Mouse (Mus musculus): Measurements from ENCODE around the gene Arid1b. TPM values are rescaled to one million over a fixed set of nuclear protein-coding genes. Genes with fewer than 3 reads are reported as not detected.

The Arid1b gene
- polyA plus RNA-seq, 1 experiment from 2014 or later, result 12.2 TPM

GRCm38 (mm10) chr17:5138641-5139205 lies 144.6 kb downstream of the Arid1b start:
- 35% methylated on average over 8 of the region's 8 CpGs for WGBS
- H3K27me3 ChIP-seq (ENCODE audit: control insufficient read depth, insufficient read depth, low read length), result no peaks in the 10 kb centered on the region
- H3K4me3 ChIP-seq (ENCODE audit: low read depth, low read length), result no peak overlapping the region
- no peak overlapping the region for H3K27ac ChIP-seq (ENCODE audit: low read depth, low read length)
- ATAC-seq (ENCODE audit: low FRiP score) (peak; percentile 75), DNase-seq (ENCODE audit: low spot score, missing footprints) (peak; percentile 91)
- no peak overlapping the region for H3K9ac ChIP-seq (ENCODE audit: low read length)
- H3K36me3 ChIP-seq (ENCODE audit: control insufficient read depth, insufficient read depth, low read length), result no peaks in the 10 kb centered on the region
- no peaks in the 10 kb centered on the region for H3K9me3 ChIP-seq (ENCODE audit: control insufficient read depth, low read length)
- H3K4me2 ChIP-seq, result no peak overlapping the region
- H3K4me1 ChIP-seq (ENCODE audit: control insufficient read depth, insufficient read depth, low read length), result peaks cover 25% of the 10 kb centered on the region

GRCm38 (mm10) chr17:5139553-5139952 lies 145.4 kb downstream of the Arid1b start:
- Histone ChIP-seq H3K27me3 (ENCODE audit: control insufficient read depth, insufficient read depth, low read length) (no peaks in the 10 kb centered on the region), H3K4me3 (ENCODE audit: low read depth, low read length) (no peak overlapping the region), H3K4me1 (ENCODE audit: control insufficient read depth, insufficient read depth, low read length) (peaks cover 25% of the 10 kb centered on the region), H3K9me3 (ENCODE audit: control insufficient read depth, low read length) (no peaks in the 10 kb centered on the region), H3K9ac (ENCODE audit: low read length) (no peak overlapping the region), H3K36me3 (ENCODE audit: control insufficient read depth, insufficient read depth, low read length) (no peaks in the 10 kb centered on the region), H3K4me2 (no peak overlapping the region), H3K27ac (ENCODE audit: low read depth, low read length) (no peak overlapping the region)
- WGBS, result 77% methylated on average over 8 of the region's 8 CpGs
- DNase-seq (ENCODE audit: low spot score, missing footprints), result no peak
- no peak for ATAC-seq (ENCODE audit: low FRiP score)

GRCm38 (mm10) chr17:5143735-5144439 lies 149.8 kb downstream of the Arid1b start:
- H3K9me3 ChIP-seq (ENCODE audit: control insufficient read depth, low read length), result no peaks in the 10 kb centered on the region
- H3K36me3 ChIP-seq (ENCODE audit: control insufficient read depth, insufficient read depth, low read length), result no peaks in the 10 kb centered on the region
- no peak for ATAC-seq (ENCODE audit: low FRiP score)
- peaks cover 9% of the 10 kb centered on the region for H3K4me1 ChIP-seq (ENCODE audit: control insufficient read depth, insufficient read depth, low read length)
- no peak overlapping the region for H3K27ac ChIP-seq (ENCODE audit: low read depth, low read length)
- no peak overlapping the region for H3K4me3 ChIP-seq (ENCODE audit: low read depth, low read length)
- H3K9ac ChIP-seq (ENCODE audit: low read length), result no peak overlapping the region
- 88% methylated on average over 6 of the region's 6 CpGs for WGBS
- DNase-seq (ENCODE audit: low spot score, missing footprints), result no peak
- H3K4me2 ChIP-seq, result no peak overlapping the region
- H3K27me3 ChIP-seq (ENCODE audit: control insufficient read depth, insufficient read depth, low read length), result no peaks in the 10 kb centered on the region

- H3K4me2 ChIP-seq, result no peak overlapping the region
- H3K9ac ChIP-seq (ENCODE audit: low read length), result no peak overlapping the region
- no peaks in the 10 kb centered on the region for H3K27me3 ChIP-seq (ENCODE audit: control insufficient read depth, insufficient read depth, low read length)
- no peak overlapping the region for H3K4me3 ChIP-seq (ENCODE audit: low read depth, low read length)
- ATAC-seq (ENCODE audit: low FRiP score) (no peak), DNase-seq (ENCODE audit: low spot score, missing footprints) (no peak)
- H3K36me3 ChIP-seq (ENCODE audit: control insufficient read depth, insufficient read depth, low read length), result no peaks in the 10 kb centered on the region
- peaks cover 2% of the 10 kb centered on the region; the same call in 1 of the 2 replicates for H3K4me1 ChIP-seq (ENCODE audit: control insufficient read depth, insufficient read depth, low read length)
- 78% methylated on average over 7 of the region's 7 CpGs for WGBS
- no peaks in the 10 kb centered on the region for H3K9me3 ChIP-seq (ENCODE audit: control insufficient read depth, low read length)
- H3K27ac ChIP-seq (ENCODE audit: low read depth, low read length), result no peak overlapping the region
Measured at GRCm38 (mm10) chr17:5150660-5151063, 156.5 kb downstream of the Arid1b start.

GRCm38 (mm10) chr17:5151852-5152251 lies 157.7 kb downstream of the Arid1b start:
- 77% methylated on average over 11 of the region's 11 CpGs for WGBS
- H3K27me3 ChIP-seq (ENCODE audit: control insufficient read depth, insufficient read depth, low read length), result no peaks in the 10 kb centered on the region
- peaks cover 2% of the 10 kb centered on the region; the same call in 1 of the 2 replicates for H3K4me1 ChIP-seq (ENCODE audit: control insufficient read depth, insufficient read depth, low read length)
- H3K27ac ChIP-seq (ENCODE audit: low read depth, low read length), result no peak overlapping the region
- no peak overlapping the region for H3K9ac ChIP-seq (ENCODE audit: low read length)
- no peak overlapping the region for H3K4me2 ChIP-seq
- ATAC-seq (ENCODE audit: low FRiP score), result peak; percentile 24; the same call in 1 of the 2 replicates
- H3K9me3 ChIP-seq (ENCODE audit: control insufficient read depth, low read length), result no peaks in the 10 kb centered on the region
- DNase-seq (ENCODE audit: low spot score, missing footprints), result no peak
- H3K36me3 ChIP-seq (ENCODE audit: control insufficient read depth, insufficient read depth, low read length), result no peaks in the 10 kb centered on the region
- no peak overlapping the region for H3K4me3 ChIP-seq (ENCODE audit: low read depth, low read length)

GRCm38 (mm10) chr17:5153461-5153860 lies 159.3 kb downstream of the Arid1b start:
- no peaks in the 10 kb centered on the region for H3K36me3 ChIP-seq (ENCODE audit: control insufficient read depth, insufficient read depth, low read length)
- no peaks in the 10 kb centered on the region for H3K27me3 ChIP-seq (ENCODE audit: control insufficient read depth, insufficient read depth, low read length)
- WGBS, result 96% methylated on average over 2 of the region's 2 CpGs

GRCm38 (mm10) chr17:5154322-5154721 lies 160.2 kb downstream of the Arid1b start:
- peaks cover 2% of the 10 kb centered on the region; the same call in 1 of the 2 replicates for H3K4me1 ChIP-seq (ENCODE audit: control insufficient read depth, insufficient read depth, low read length)
- H3K4me3 ChIP-seq (ENCODE audit: low read depth, low read length), result no peak overlapping the region
- DNase-seq (ENCODE audit: low spot score, missing footprints), result no peak
- whole genome bisulfite sequencing, result 78% methylated on average over 6 of the region's 6 CpGs
- H3K4me2 ChIP-seq, result no peak overlapping the region
- no peaks in the 10 kb centered on the region for H3K9me3 ChIP-seq (ENCODE audit: control insufficient read depth, low read length)
- H3K27ac ChIP-seq (ENCODE audit: low read depth, low read length), result no peak overlapping the region
- no peaks in the 10 kb centered on the region for H3K36me3 ChIP-seq (ENCODE audit: control insufficient read depth, insufficient read depth, low read length)
- no peak for ATAC-seq (ENCODE audit: low FRiP score)
- H3K27me3 ChIP-seq (ENCODE audit: control insufficient read depth, insufficient read depth, low read length), result no peaks in the 10 kb centered on the region
- no peak overlapping the region for H3K9ac ChIP-seq (ENCODE audit: low read length)

More at GRCm38 (mm10) chr17:5153461-5153860, 159.3 kb downstream of the Arid1b start:
- H3K4me3 ChIP-seq (ENCODE audit: low read depth, low read length), result no peak overlapping the region
- peaks cover 2% of the 10 kb centered on the region; the same call in 1 of the 2 replicates for H3K4me1 ChIP-seq (ENCODE audit: control insufficient read depth, insufficient read depth, low read length)
- H3K4me2 ChIP-seq, result no peak overlapping the region
- DNase-seq (ENCODE audit: low spot score, missing footprints), result no peak
- H3K9me3 ChIP-seq (ENCODE audit: control insufficient read depth, low read length), result no peaks in the 10 kb centered on the region
- H3K9ac ChIP-seq (ENCODE audit: low read length), result no peak overlapping the region
- no peak overlapping the region for H3K27ac ChIP-seq (ENCODE audit: low read depth, low read length)
- ATAC-seq (ENCODE audit: low FRiP score), result no peak

- Histone ChIP-seq H3K4me3 (ENCODE audit: low read depth, low read length) (no peak overlapping the region), H3K9me3 (ENCODE audit: control insufficient read depth, low read length) (no peaks in the 10 kb centered on the region), H3K27ac (ENCODE audit: low read depth, low read length) (no peak overlapping the region), H3K27me3 (ENCODE audit: control insufficient read depth, insufficient read depth, low read length) (no peaks in the 10 kb centered on the region), H3K9ac (ENCODE audit: low read length) (no peak overlapping the region), H3K4me1 (ENCODE audit: control insufficient read depth, insufficient read depth, low read length) (peaks cover 8% of the 10 kb centered on the region), H3K4me2 (no peak overlapping the region), H3K36me3 (ENCODE audit: control insufficient read depth, insufficient read depth, low read length) (no peaks in the 10 kb centered on the region)
- ATAC-seq (ENCODE audit: low FRiP score) (no peak), DNase-seq (ENCODE audit: low spot score, missing footprints) (no peak)
- 84% methylated on average over 7 of the region's 7 CpGs for WGBS
Measured at GRCm38 (mm10) chr17:5157609-5158008, 163.5 kb downstream of the Arid1b start.

- Histone ChIP-seq H3K4me1 (ENCODE audit: control insufficient read depth, insufficient read depth, low read length) (peaks cover 7% of the 10 kb centered on the region), H3K4me3 (ENCODE audit: low read depth, low read length) (no peak overlapping the region), H3K9ac (ENCODE audit: low read length) (no peak overlapping the region), H3K27me3 (ENCODE audit: control insufficient read depth, insufficient read depth, low read length) (no peaks in the 10 kb centered on the region), H3K36me3 (ENCODE audit: control insufficient read depth, insufficient read depth, low read length) (no peaks in the 10 kb centered on the region), H3K4me2 (no peak overlapping the region), H3K27ac (ENCODE audit: low read depth, low read length) (no peak overlapping the region), H3K9me3 (ENCODE audit: control insufficient read depth, low read length) (no peaks in the 10 kb centered on the region)
- DNase-seq (ENCODE audit: low spot score, missing footprints), result no peak
- ATAC-seq (ENCODE audit: low FRiP score), result peak; percentile 55; the same call in 1 of the 2 replicates
- 25% methylated on average over 2 of the region's 2 CpGs for whole genome bisulfite sequencing
Measured at GRCm38 (mm10) chr17:5162525-5162924, 168.4 kb downstream of the Arid1b start.
